Mouse (Mus musculus) adrenal gland, postnatal 14 days (tissue): ENCODE results near the gene Alg12. TPM values are rescaled to one million over a fixed set of nuclear protein-coding genes. Genes with fewer than 3 reads are reported as not detected.
"Not testable (repeated sequence)": the region's sequence is repeated elsewhere in the genome, so short reads cannot be mapped to it uniquely, and the experiment has no call there.

ENCODE experiments used
- DNase-seq: peaks from one replicate; pipeline ENCODE4 v3.0.0; 2021; ENCODE audit warnings: mixed read lengths
- total RNA-seq: library from RNA; stranded (reverse); gene quantifications from 2 replicates; pipeline ENCODE4 v1.2.3, GENCODE M21; 2021

Alg12 gene
- total RNA-seq, 1 experiment from 2014 or later, result 14.8 TPM

DNA sequence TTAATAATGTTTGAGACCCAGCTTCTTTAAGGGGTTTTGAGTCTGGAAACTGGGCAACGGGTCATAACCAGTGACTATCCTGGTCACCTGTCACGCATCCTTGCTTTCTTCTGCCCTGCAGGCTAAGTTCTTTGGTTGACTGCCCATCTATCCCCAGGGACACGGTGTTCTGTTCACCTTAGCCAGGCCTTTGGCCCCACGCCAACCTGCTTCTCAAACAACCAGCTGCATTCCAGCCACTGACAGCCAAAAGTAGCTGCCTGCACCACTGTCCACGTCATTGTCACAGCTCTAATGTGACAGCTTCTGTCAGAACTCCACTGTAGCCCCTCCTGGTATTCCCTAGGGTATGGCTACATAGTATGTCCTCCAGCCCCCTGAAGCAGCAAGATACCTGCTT, 12.4 kb upstream of the Alg12 start:
- peak; percentile 78 for DNase-seq

- DNase-seq, result no peak
Measured at GRCm38 (mm10) chr15:88830696-88831095, 11.6 kb upstream of the Alg12 start.

DNA sequence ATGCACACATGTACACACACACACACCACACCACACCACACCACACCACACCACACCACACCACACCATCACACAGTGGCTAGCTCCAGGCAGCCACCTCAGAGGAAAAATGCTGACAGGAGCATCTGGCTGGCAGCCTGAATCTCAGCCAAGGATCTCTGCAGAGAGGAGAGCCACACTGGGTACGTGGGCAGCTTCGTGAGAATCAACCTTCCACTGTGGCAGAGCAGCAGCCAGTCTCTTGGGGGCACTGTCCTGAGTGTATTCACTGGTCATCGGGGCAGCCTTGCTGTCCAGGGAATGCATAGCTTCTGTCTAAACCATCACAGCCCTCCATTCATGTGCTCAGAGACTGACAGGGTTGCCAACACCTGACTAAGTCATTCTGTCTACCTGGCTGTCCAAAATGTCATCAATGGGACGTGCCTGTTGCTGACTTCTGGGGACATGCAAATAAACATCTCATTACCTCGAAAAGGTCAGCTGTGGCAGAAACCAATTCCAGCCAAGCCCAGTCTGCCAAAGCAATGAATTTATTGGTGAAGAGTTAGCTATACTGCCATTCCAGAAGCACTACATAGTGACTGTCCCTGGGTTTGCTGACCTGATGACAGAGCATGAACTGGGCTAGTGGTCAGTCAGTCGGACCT, 10.8 kb upstream of the Alg12 start:
- DNase-seq, result peak; percentile 53

- peak; percentile 93 for DNase-seq
Measured at GRCm38 (mm10) chr15:88828800-88829705, 9.9 kb upstream of the Alg12 start.

- peak; percentile 77 for DNase-seq
Measured at GRCm38 (mm10) chr15:88827991-88828799, 9.1 kb upstream of the Alg12 start.

- no peak for DNase-seq
Measured at GRCm38 (mm10) chr15:88827466-88827865, 8.3 kb upstream of the Alg12 start.

GRCm38 (mm10) chr15:88823376-88823775, 4.3 kb upstream of the Alg12 start:
- DNase-seq, result no peak

DNA sequence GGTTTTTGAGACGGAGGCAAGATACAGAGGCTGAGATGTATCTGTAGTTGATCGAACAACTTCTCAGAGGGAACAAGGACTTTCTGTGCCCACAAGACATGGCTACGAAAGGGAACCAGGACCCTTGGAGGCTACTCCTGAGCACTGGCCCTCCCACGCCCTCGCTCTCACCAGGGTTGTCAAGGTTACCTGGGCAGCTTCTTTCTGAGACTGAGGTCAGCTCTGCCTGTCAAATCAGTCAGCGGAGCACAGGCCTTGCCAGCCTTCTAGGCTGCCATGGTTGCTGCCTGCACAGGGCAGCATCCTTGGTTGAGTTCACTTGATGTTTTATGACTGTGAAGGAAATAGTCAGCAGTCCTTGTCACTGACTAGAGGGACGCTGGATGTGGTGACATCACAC, 3.4 kb upstream of the Alg12 start:
- no peak for DNase-seq

- no peak for DNase-seq
Measured at GRCm38 (mm10) chr15:88821403-88821802, 2.3 kb upstream of the Alg12 start.

- no peak for DNase-seq
Measured at GRCm38 (mm10) chr15:88819906-88820303, 787 bp upstream of the Alg12 start.

DNA sequence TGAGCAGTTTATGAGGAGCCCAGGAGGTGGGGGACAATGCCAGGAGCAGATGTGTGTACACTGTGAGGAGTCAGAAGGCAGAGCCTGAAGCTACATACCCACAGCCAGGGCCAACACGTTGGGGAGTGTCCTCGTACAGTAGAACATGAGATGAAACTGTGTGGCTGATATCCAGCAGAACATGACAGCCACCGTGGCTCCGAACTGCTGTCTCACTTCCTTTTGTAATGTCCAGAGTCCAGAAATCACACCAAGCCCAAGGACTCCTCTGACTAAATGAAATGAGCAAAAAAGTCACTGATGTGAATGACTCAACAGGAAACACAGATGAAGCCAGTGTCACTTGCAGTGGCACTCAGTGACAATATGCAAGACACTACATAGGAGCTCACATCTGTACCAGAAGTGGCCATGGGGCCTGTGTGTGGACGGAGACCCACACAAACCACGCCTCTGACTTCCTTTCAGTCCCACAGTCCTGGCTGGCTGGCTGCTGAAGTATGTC, 3.9 kb downstream of the Alg12 start:
- DNase-seq, result peak; percentile 32

GRCm38 (mm10) chr15:88814411-88815047, 4.6 kb downstream of the Alg12 start:
- DNase-seq, result peak; percentile 52

DNA sequence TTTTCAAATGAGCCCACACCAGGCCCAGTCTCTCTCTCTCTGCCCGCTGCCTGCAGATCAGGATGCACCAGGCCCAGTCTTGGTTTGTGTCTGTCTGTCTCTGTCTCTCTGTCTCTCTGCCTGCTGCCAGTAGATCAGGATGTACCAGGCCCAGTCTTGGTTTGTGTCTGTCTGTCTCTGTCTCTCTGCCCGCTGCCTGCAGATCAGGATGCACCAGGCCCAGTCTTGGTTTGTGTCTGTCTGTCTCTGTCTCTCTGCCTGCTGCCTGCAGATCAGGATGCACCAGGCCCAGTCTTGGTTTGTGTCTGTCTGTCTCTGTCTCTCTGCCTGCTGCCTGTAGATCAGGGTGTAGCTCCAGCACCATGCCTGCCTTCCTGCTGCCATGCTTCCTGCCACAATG, 5.2 kb downstream of the Alg12 start:
- not testable (repeated sequence) for DNase-seq

GRCm38 (mm10) chr15:88813262-88813661, 5.9 kb downstream of the Alg12 start:
- no peak for DNase-seq

DNA sequence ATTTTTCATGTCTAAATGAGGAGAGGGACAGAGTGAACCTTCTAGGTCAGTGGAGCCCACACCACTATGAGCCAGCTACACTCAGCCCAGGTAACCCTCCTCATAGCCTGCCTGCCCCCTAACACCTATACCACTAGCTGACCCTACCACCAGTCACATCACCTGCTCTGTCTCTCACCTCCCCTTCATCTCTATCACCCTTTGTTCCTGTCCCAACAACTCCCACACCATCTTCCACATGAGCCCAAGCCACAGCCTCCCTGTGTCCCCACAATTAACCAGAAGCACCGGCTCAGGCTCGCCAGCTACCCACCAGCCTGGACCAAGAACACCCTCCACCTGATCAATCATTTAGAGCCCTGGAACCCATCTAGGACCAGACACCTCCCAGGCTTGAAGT, 8.7 kb downstream of the Alg12 start:
- DNase-seq, result no peak

GRCm38 (mm10) chr15:88808121-88808520, 11.0 kb downstream of the Alg12 start:
- DNase-seq, result no peak

- DNase-seq, result no peak
Measured at GRCm38 (mm10) chr15:88802348-88802747, 16.8 kb downstream of the Alg12 start.

- no peak for DNase-seq
Measured at GRCm38 (mm10) chr15:88801903-88802302, 17.2 kb downstream of the Alg12 start.

GRCm38 (mm10) chr15:88800921-88801354, 18.2 kb downstream of the Alg12 start:
- DNase-seq, result no peak

GRCm38 (mm10) chr15:88799950-88800371, 19.2 kb downstream of the Alg12 start:
- no peak for DNase-seq

GRCm38 (mm10) chr15:88794729-88795128, 24.4 kb downstream of the Alg12 start:
- DNase-seq, result not testable (repeated sequence)
